Mouse (Mus musculus): ENCODE data around the gene Slc4a11. TPM values are rescaled to one million over a fixed set of nuclear protein-coding genes. Genes with fewer than 3 reads are reported as not detected.

Gene Slc4a11
- 0.13 and 0.21 TPM in 2 replicates for polyA plus RNA-seq (2015; fragmentation: Nextera tagmentation; extraction: Ambion mirVana)

GRCm38 (mm10) chr2:130697153-130697810 is at the start of gene Slc4a11:
Slc4a11 (minus strand) TSS chr2:130697519.
- H3K36me3 ChIP-seq = no peaks in the 10 kb centered on the region
- H3K4me3 ChIP-seq (replicated peaks) = peak within 1 kb of the TSS; percentile 56
- no peak within 1 kb of the TSS for H3K27ac ChIP-seq
- peaks cover 40% of the 10 kb centered on the region for H3K27me3 ChIP-seq (replicated peaks)
- no peaks in the 10 kb centered on the region for H3K9me3 ChIP-seq
- under 1% methylated on average over 63 of the region's 65 CpGs for WGBS
- peaks cover 12% of the 10 kb centered on the region for H3K4me1 ChIP-seq (replicated peaks)
- peak; percentile 85 for ATAC-seq
- H3K9ac ChIP-seq = peak within 1 kb of the TSS; percentile 62
- peak within 1 kb of the TSS; percentile 100 for H3K4me2 ChIP-seq (replicated peaks)

- Histone ChIP-seq H3K27ac (no peak overlapping the region), H3K4me1 (replicated peaks) (no peaks in the 10 kb centered on the region), H3K4me3 (replicated peaks) (no peak overlapping the region), H3K9me3 (no peaks in the 10 kb centered on the region), H3K9ac (no peak overlapping the region), H3K27me3 (replicated peaks) (no peaks in the 10 kb centered on the region), H3K4me2 (replicated peaks) (no peak overlapping the region), H3K36me3 (peaks cover 41% of the 10 kb centered on the region)
- 96% methylated on average over 1 of the region's 1 CpGs for WGBS
- ATAC-seq = no peak
Measured at GRCm38 (mm10) chr2:130743576-130743975, 46.3 kb upstream of the Slc4a11 start.

DNA sequence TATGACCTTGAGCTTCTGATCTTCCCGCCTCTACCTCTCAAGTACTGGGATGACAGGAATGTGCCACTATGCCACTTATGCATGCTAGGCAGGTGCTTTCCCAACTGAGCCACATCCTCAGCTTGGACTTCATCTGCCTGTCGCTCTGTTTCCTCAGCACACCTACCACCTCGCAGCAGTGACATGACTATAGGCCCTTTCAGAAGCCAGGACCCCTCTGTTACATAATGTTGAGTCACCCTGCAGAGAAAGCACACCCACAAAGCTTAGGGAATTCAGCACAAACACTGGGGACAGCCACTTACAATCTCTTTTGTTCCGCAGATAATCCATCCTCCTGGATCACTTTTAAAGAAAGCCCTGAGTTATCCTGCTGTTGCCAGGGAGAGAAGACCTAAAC is 42.8 kb upstream of the Slc4a11 start:
- H3K4me1 ChIP-seq (replicated peaks) = no peaks in the 10 kb centered on the region
- no peaks in the 10 kb centered on the region for H3K27me3 ChIP-seq (replicated peaks)
- H3K9me3 ChIP-seq = no peaks in the 10 kb centered on the region
- no peak overlapping the region for H3K9ac ChIP-seq
- 69% methylated on average over 4 of the region's 4 CpGs for WGBS
- no peak overlapping the region for H3K27ac ChIP-seq
- H3K4me2 ChIP-seq (replicated peaks) = no peak overlapping the region
- ATAC-seq = no peak
- peaks cover 34% of the 10 kb centered on the region for H3K36me3 ChIP-seq
- H3K4me3 ChIP-seq (replicated peaks) = no peak overlapping the region

DNA sequence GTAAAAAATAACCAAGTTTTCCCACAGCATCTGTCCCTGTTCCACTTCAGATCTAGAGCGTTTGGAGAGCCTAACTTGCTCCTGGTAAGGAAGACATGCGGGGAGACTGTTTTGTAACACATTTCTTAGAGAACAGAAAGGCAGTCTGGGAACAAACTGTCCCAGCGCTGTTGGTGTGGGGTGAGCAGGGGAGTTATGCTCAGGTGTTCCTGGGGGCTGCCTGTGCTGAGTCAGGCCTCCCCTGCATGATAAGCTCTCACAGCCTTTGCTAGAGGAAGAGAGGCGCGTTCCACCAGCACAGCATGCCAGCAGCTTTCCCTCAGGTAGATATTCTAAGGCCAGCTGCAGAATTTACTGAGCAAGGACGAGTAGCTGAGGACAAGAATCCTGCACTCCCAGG is 40.7 kb upstream of the Slc4a11 start:
- H3K4me3 ChIP-seq (replicated peaks) = no peak overlapping the region
- H3K4me1 ChIP-seq (replicated peaks) = no peaks in the 10 kb centered on the region
- 82% methylated on average over 6 of the region's 6 CpGs for WGBS
- H3K27me3 ChIP-seq (replicated peaks) = no peaks in the 10 kb centered on the region
- no peak overlapping the region for H3K4me2 ChIP-seq (replicated peaks)
- H3K27ac ChIP-seq = no peak overlapping the region
- no peaks in the 10 kb centered on the region for H3K9me3 ChIP-seq
- peaks cover 26% of the 10 kb centered on the region for H3K36me3 ChIP-seq
- ATAC-seq = no peak
- no peak overlapping the region for H3K9ac ChIP-seq

GRCm38 (mm10) chr2:130735281-130735680 is 38.0 kb upstream of the Slc4a11 start:
- no peak for ATAC-seq
- no peak overlapping the region for H3K9ac ChIP-seq
- H3K4me3 ChIP-seq (replicated peaks) = no peak overlapping the region
- no peaks in the 10 kb centered on the region for H3K9me3 ChIP-seq
- H3K27ac ChIP-seq = no peak overlapping the region
- H3K4me1 ChIP-seq (replicated peaks) = no peaks in the 10 kb centered on the region
- H3K4me2 ChIP-seq (replicated peaks) = no peak overlapping the region
- WGBS = 87% methylated on average over 5 of the region's 5 CpGs
- peaks cover 30% of the 10 kb centered on the region for H3K36me3 ChIP-seq
- H3K27me3 ChIP-seq (replicated peaks) = no peaks in the 10 kb centered on the region

DNA sequence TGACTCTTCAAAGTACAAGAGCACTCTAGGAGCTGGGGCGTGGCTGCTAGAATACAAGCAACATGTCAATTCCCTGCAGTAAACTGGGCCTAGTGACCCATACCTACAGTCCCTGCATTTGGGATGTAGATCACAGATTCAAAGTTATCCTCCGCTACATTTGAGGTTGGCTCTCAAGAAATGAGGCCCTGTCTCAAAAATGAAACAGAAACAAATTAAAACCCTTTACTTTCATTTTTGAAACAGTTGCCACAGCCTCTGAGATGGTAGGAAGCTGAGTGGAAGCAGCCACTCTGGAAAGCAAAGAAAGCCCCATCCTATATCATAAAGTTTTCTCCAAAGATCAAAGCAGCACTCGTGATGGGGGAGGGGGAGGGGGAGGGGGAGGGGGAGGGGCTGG is 36.1 kb upstream of the Slc4a11 start:
- Histone ChIP-seq H3K36me3 (peaks cover 43% of the 10 kb centered on the region), H3K4me1 (replicated peaks) (no peaks in the 10 kb centered on the region), H3K27ac (no peak overlapping the region), H3K9me3 (no peaks in the 10 kb centered on the region), H3K27me3 (replicated peaks) (no peaks in the 10 kb centered on the region), H3K4me3 (replicated peaks) (no peak overlapping the region), H3K4me2 (replicated peaks) (no peak overlapping the region), H3K9ac (no peak overlapping the region)
- ATAC-seq = no peak
- WGBS = 100% methylated on average over 2 of the region's 3 CpGs

DNA sequence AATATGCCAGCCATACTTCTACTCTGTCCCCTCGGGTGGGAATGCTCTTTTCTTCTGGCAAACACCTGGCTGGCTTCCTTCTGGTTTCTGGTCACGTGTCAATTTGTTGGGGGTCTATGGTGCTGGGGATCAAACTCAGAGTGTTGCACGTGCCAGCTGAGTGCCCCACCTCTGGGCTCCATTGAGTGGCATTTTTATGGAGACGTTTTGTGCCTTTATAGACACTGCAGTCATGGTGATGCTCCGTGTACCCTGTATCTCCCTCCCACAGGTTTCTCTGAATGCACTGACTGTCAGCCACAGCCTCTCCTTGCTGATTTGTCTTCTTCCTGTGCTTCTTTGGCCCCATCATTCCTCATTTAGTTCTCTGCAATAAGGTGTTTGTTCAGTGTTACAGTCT is 34.5 kb upstream of the Slc4a11 start:
- Histone ChIP-seq H3K9ac (no peak overlapping the region), H3K9me3 (no peaks in the 10 kb centered on the region), H3K27ac (no peak overlapping the region), H3K4me2 (replicated peaks) (no peak overlapping the region), H3K36me3 (peaks cover 53% of the 10 kb centered on the region), H3K4me1 (replicated peaks) (no peaks in the 10 kb centered on the region), H3K4me3 (replicated peaks) (no peak overlapping the region), H3K27me3 (replicated peaks) (no peaks in the 10 kb centered on the region)
- WGBS = 69% methylated on average over 5 of the region's 5 CpGs
- no peak for ATAC-seq

- no peak overlapping the region for H3K4me2 ChIP-seq (replicated peaks)
- no peaks in the 10 kb centered on the region for H3K9me3 ChIP-seq
- H3K36me3 ChIP-seq = peaks cover 50% of the 10 kb centered on the region
- H3K27ac ChIP-seq = no peak overlapping the region
- no peak overlapping the region for H3K4me3 ChIP-seq (replicated peaks)
- WGBS = 92% methylated on average over 9 of the region's 9 CpGs
- ATAC-seq = no peak
- H3K9ac ChIP-seq = no peak overlapping the region
- no peaks in the 10 kb centered on the region for H3K4me1 ChIP-seq (replicated peaks)
- H3K27me3 ChIP-seq (replicated peaks) = no peaks in the 10 kb centered on the region
Measured at GRCm38 (mm10) chr2:130730746-130731145, 33.4 kb upstream of the Slc4a11 start.

DNA sequence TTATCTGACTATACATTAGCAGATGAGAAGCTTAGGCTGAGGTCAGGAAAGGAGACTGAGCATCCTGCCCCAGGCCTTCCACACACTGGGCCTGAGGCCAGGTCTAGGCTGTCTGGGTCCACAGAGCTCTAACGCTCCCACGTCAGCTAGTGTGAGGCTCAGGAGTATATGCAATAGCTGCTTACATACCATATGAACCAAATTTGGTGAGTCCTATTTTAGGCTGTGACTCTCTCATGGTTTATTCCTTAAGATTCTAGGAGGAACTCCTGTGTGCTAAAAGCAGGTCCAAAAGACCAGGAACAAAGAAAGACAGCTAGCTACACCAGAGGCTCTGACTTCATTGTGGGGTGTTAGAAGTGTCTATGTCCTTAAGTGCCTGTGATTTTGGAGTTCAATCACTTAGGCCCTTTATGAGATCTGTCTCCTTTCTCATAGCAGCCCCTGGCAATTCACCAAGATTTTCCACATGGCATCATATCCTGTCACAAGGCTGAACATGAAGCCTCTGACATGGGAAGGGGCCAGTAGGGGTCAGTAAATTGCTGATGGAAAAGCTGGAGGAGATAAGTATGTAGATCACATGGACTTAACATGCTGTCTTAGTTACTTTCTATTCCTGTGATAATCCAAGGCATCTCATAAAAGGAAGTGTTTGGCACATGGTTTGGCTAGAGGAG is 31.7 kb upstream of the Slc4a11 start:
- no peaks in the 10 kb centered on the region for H3K9me3 ChIP-seq
- no peak overlapping the region for H3K27ac ChIP-seq
- 93% methylated on average over 2 of the region's 2 CpGs for WGBS
- H3K36me3 ChIP-seq = peaks cover 44% of the 10 kb centered on the region
- H3K27me3 ChIP-seq (replicated peaks) = no peaks in the 10 kb centered on the region
- ATAC-seq = no peak
- H3K4me2 ChIP-seq (replicated peaks) = no peak overlapping the region
- H3K4me3 ChIP-seq (replicated peaks) = no peak overlapping the region
- H3K4me1 ChIP-seq (replicated peaks) = no peaks in the 10 kb centered on the region
- no peak overlapping the region for H3K9ac ChIP-seq

GRCm38 (mm10) chr2:130727752-130728151 is 30.4 kb upstream of the Slc4a11 start:
- Histone ChIP-seq H3K9ac (no peak overlapping the region), H3K4me2 (replicated peaks) (no peak overlapping the region), H3K27ac (no peak overlapping the region), H3K4me3 (replicated peaks) (no peak overlapping the region), H3K27me3 (replicated peaks) (no peaks in the 10 kb centered on the region), H3K9me3 (no peaks in the 10 kb centered on the region), H3K36me3 (peaks cover 44% of the 10 kb centered on the region), H3K4me1 (replicated peaks) (no peaks in the 10 kb centered on the region)
- no peak for ATAC-seq
- 88% methylated on average over 1 of the region's 1 CpGs for WGBS

DNA sequence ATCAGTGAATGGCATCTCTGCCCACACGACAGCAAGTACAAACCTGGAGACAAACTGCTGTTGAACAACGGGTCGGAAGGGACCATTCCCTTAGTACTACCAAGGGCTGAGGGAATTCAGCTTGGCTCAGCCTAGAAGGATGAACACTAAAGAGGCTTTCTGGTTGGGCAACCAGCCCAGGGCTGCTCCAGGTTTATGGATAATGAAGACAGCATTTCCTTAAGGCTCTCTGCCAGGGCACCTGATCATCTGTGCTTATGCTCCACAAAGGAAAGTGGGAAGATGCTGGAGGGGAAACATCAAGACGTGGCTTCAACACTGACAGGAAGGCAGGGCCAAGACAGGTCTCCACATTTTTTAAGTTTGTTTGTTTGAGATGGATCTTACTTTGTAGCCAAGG is 27.1 kb upstream of the Slc4a11 start:
- no peaks in the 10 kb centered on the region for H3K27me3 ChIP-seq (replicated peaks)
- H3K4me1 ChIP-seq (replicated peaks) = no peaks in the 10 kb centered on the region
- peaks cover 27% of the 10 kb centered on the region for H3K36me3 ChIP-seq
- no peaks in the 10 kb centered on the region for H3K9me3 ChIP-seq
- ATAC-seq = no peak
- H3K27ac ChIP-seq = no peak overlapping the region
- H3K4me3 ChIP-seq (replicated peaks) = no peak overlapping the region
- H3K9ac ChIP-seq = no peak overlapping the region
- no peak overlapping the region for H3K4me2 ChIP-seq (replicated peaks)
- WGBS = 79% methylated on average over 4 of the region's 4 CpGs

- no peak for ATAC-seq
- Histone ChIP-seq H3K9me3 (no peaks in the 10 kb centered on the region), H3K27ac (no peak overlapping the region), H3K36me3 (peaks cover 17% of the 10 kb centered on the region), H3K9ac (no peak overlapping the region), H3K4me1 (replicated peaks) (no peaks in the 10 kb centered on the region), H3K4me3 (replicated peaks) (no peak overlapping the region), H3K4me2 (replicated peaks) (no peak overlapping the region), H3K27me3 (replicated peaks) (no peaks in the 10 kb centered on the region)
- 68% methylated on average over 6 of the region's 6 CpGs for WGBS
Measured at GRCm38 (mm10) chr2:130717951-130718350, 20.6 kb upstream of the Slc4a11 start.

GRCm38 (mm10) chr2:130707057-130707456 is 9.7 kb upstream of the Slc4a11 start:
- Histone ChIP-seq H3K4me1 (replicated peaks) (no peaks in the 10 kb centered on the region), H3K4me2 (replicated peaks) (no peak overlapping the region), H3K9me3 (no peaks in the 10 kb centered on the region), H3K36me3 (0 out of 2 replicates have a peak, but pooled peaks cover 11% of the 10 kb centered on the region), H3K27me3 (replicated peaks) (no peaks in the 10 kb centered on the region), H3K9ac (no peak overlapping the region), H3K4me3 (replicated peaks) (no peak overlapping the region), H3K27ac (no peak overlapping the region)
- 57% methylated on average over 10 of the region's 10 CpGs for WGBS
- ATAC-seq = no peak

Measured in intestine, embryonic 15.5 days (tissue).